Mouse (Mus musculus): ENCODE measurements around the gene Akap5. TPM values are rescaled to one million over a fixed set of nuclear protein-coding genes. Genes with fewer than 3 reads are reported as not detected.

The Akap5 gene
- polyA plus RNA-seq, 1 experiment from 2014 or later, result 2.5 TPM

DNA sequence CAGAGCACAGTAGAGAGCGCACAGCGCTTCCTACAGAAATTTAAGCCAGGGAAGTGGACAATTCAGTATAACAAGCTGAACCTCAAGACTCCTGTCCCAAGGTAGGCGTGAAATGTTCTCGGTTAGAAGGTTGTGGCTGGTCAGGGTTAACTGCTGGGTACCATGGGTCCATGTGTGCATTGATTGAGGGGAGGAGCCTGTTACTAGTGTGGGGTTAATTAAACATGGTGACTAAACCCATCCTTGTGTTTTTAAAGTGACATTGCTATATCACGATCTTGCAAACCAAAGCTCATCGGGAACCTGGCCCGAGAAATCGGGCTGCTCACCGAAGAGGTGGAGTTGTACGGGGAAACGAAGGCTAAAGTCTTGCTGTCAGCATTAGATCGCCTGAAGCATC lies 35.3 kb upstream of the Akap5 start:
- Histone ChIP-seq H3K27ac (ENCODE audit: low read length) (no peak overlapping the region), H3K4me3 (ENCODE audit: low read length) (no peak overlapping the region), H3K4me2 (ENCODE audit: low read depth, low read length) (no peak overlapping the region), H3K36me3 (ENCODE audit: control insufficient read depth, insufficient read depth) (peaks cover 35% of the 10 kb centered on the region), H3K9me3 (replicated peaks; ENCODE audit: control insufficient read depth, low read length) (no peaks in the 10 kb centered on the region), H3K9ac (ENCODE audit: low read length) (no peak overlapping the region), H3K4me1 (ENCODE audit: control insufficient read depth, insufficient read depth, low read length) (no peaks in the 10 kb centered on the region), H3K27me3 (ENCODE audit: control insufficient read depth, insufficient read depth, low read length) (no peaks in the 10 kb centered on the region)
- no peak for ATAC-seq (replicated peaks; ENCODE audit: extremely low read depth, insufficient read depth, low FRiP score)
- 96% methylated on average over 12 of the region's 12 CpGs for WGBS

DNA sequence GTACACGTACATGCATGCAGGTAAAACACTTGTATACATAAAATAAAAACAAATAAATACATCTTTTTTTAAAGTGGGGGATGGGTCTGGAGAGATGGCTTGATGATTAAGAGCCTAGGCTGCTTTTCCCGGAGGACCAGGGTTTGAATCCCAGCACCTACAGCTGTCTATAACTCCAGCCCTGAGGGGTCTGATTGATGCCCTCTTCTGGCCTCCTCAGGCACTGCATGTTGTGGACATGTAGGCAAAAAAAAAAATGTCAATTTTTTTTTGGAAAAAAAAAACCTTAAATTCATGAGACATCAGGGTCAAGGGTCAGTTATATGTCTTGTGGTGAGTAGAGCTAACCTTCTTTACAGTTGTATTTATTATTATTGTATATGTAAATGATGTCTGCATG lies 34.4 kb upstream of the Akap5 start:
- H3K9ac ChIP-seq (ENCODE audit: low read length), result no peak overlapping the region
- H3K36me3 ChIP-seq (ENCODE audit: control insufficient read depth, insufficient read depth), result peaks cover 39% of the 10 kb centered on the region
- ATAC-seq (replicated peaks; ENCODE audit: extremely low read depth, insufficient read depth, low FRiP score), result no peak
- no peaks in the 10 kb centered on the region for H3K27me3 ChIP-seq (ENCODE audit: control insufficient read depth, insufficient read depth, low read length)
- H3K4me2 ChIP-seq (ENCODE audit: low read depth, low read length), result no peak overlapping the region
- no peak overlapping the region for H3K4me3 ChIP-seq (ENCODE audit: low read length)
- no peaks in the 10 kb centered on the region for H3K9me3 ChIP-seq (replicated peaks; ENCODE audit: control insufficient read depth, low read length)
- H3K27ac ChIP-seq (ENCODE audit: low read length), result no peak overlapping the region
- WGBS, result 92% methylated on average over 2 of the region's 2 CpGs
- H3K4me1 ChIP-seq (ENCODE audit: control insufficient read depth, insufficient read depth, low read length), result no peaks in the 10 kb centered on the region

DNA sequence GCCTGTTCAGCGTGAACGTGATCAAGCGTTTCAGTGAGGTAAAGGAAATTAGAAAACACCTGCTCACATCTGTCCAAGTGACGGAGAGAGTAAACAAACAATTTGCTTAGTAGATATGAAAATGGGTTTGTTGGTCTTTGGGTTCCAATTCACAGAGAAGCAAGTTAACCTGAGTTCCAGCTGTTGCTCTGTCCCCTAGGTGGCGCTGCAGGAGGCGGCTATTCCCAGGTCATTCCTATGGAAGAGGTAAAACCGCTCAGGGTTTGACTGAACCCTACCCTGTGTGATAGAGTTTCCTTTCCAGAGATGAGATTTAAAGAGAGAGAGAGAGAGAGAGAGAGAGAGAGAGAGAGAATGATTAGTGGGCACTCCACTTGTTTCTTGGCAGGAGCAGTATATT lies 31.5 kb upstream of the Akap5 start:
- no peaks in the 10 kb centered on the region for H3K9me3 ChIP-seq (replicated peaks; ENCODE audit: control insufficient read depth, low read length)
- H3K4me1 ChIP-seq (ENCODE audit: control insufficient read depth, insufficient read depth, low read length), result no peaks in the 10 kb centered on the region
- no peak overlapping the region for H3K9ac ChIP-seq (ENCODE audit: low read length)
- H3K36me3 ChIP-seq (ENCODE audit: control insufficient read depth, insufficient read depth), result peaks cover 52% of the 10 kb centered on the region
- H3K4me3 ChIP-seq (ENCODE audit: low read length), result no peak overlapping the region
- ATAC-seq (replicated peaks; ENCODE audit: extremely low read depth, insufficient read depth, low FRiP score), result no peak
- no peaks in the 10 kb centered on the region for H3K27me3 ChIP-seq (ENCODE audit: control insufficient read depth, insufficient read depth, low read length)
- 46% methylated on average over 7 of the region's 7 CpGs for WGBS
- no peak overlapping the region for H3K27ac ChIP-seq (ENCODE audit: low read length)
- no peak overlapping the region for H3K4me2 ChIP-seq (ENCODE audit: low read depth, low read length)

DNA sequence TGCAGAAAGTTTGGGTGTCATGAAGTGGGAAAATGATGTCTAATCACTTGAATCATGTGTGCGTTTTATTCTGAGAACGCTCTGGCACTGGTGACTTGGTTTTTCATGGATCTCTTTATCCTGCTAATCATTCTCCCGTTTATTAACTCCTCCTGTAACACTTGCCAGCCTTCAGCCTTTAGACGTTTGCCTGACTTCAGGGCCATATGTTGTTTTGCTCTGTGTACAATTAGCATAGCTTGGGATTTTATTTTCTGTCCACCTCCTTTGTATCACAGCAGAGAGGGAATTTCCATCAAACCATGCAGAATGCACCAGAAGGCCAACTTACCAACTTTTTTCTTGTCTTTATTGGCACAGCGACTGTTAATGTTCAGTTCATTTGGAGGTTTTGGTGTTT lies 26.9 kb upstream of the Akap5 start:
- WGBS, result 88% methylated on average over 5 of the region's 5 CpGs
- Histone ChIP-seq H3K4me3 (ENCODE audit: low read length) (no peak overlapping the region), H3K9ac (ENCODE audit: low read length) (no peak overlapping the region), H3K4me1 (ENCODE audit: control insufficient read depth, insufficient read depth, low read length) (no peaks in the 10 kb centered on the region), H3K9me3 (replicated peaks; ENCODE audit: control insufficient read depth, low read length) (no peaks in the 10 kb centered on the region), H3K27ac (ENCODE audit: low read length) (no peak overlapping the region), H3K4me2 (ENCODE audit: low read depth, low read length) (no peak overlapping the region), H3K36me3 (ENCODE audit: control insufficient read depth, insufficient read depth) (peaks cover 30% of the 10 kb centered on the region), H3K27me3 (ENCODE audit: control insufficient read depth, insufficient read depth, low read length) (no peaks in the 10 kb centered on the region)
- ATAC-seq (replicated peaks; ENCODE audit: extremely low read depth, insufficient read depth, low FRiP score), result no peak

DNA sequence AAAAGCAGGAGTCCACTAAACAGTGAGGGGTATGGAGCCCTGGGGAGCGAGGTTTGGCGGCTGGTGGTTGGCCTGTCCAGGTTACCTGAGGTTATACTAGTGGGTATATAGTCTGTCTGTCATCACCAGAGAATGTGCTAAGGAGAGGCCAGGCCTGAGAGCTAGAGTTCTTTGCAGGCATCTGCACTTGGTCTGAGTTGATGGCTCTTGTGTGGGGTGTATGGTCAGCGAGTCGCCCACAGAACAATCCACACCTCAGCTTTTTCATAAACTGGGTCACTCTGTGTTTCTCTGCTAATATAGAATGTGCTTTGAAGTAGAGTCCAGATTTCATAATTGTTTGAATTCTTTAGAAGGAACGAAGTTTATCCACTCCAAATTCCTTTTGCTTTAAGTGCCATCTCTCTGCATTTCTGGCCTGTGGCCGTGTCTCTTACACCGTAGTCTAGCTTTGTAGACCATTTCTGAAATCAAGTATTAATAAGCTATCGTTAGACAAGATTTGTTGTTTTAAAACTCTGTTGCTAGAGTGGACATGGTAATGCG lies 25.3 kb upstream of the Akap5 start:
- H3K36me3 ChIP-seq (ENCODE audit: control insufficient read depth, insufficient read depth), result peaks cover 22% of the 10 kb centered on the region
- no peaks in the 10 kb centered on the region for H3K4me1 ChIP-seq (ENCODE audit: control insufficient read depth, insufficient read depth, low read length)
- no peak overlapping the region for H3K4me2 ChIP-seq (ENCODE audit: low read depth, low read length)
- H3K9me3 ChIP-seq (replicated peaks; ENCODE audit: control insufficient read depth, low read length), result no peaks in the 10 kb centered on the region
- no peak overlapping the region for H3K9ac ChIP-seq (ENCODE audit: low read length)
- no peak overlapping the region for H3K27ac ChIP-seq (ENCODE audit: low read length)
- H3K4me3 ChIP-seq (ENCODE audit: low read length), result no peak overlapping the region
- no peak for ATAC-seq (replicated peaks; ENCODE audit: extremely low read depth, insufficient read depth, low FRiP score)
- no peaks in the 10 kb centered on the region for H3K27me3 ChIP-seq (ENCODE audit: control insufficient read depth, insufficient read depth, low read length)
- 78% methylated on average over 9 of the region's 9 CpGs for WGBS

DNA sequence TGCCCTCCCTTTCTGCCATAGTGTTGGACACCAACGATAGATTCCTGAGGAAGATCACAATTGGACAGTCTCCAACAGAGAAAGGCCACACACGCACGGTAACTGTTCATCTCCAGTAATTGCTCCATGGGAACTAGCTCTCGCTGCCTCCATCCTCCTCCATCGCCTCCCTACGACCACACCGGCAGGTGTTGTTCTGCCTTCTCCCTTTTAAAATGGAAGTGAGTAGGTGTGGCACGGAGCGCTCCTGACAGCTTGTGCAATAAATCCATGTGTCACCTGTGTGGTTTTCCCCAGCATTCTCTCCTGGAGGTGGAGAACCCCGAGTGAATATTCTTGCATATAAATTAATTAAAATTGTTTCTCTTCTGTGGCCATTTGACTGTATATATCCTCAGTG lies 24.3 kb upstream of the Akap5 start:
- H3K4me2 ChIP-seq (ENCODE audit: low read depth, low read length), result no peak overlapping the region
- H3K36me3 ChIP-seq (ENCODE audit: control insufficient read depth, insufficient read depth), result peaks cover 18% of the 10 kb centered on the region
- H3K4me3 ChIP-seq (ENCODE audit: low read length), result no peak overlapping the region
- no peak overlapping the region for H3K27ac ChIP-seq (ENCODE audit: low read length)
- no peaks in the 10 kb centered on the region for H3K9me3 ChIP-seq (replicated peaks; ENCODE audit: control insufficient read depth, low read length)
- no peaks in the 10 kb centered on the region for H3K27me3 ChIP-seq (ENCODE audit: control insufficient read depth, insufficient read depth, low read length)
- no peak overlapping the region for H3K9ac ChIP-seq (ENCODE audit: low read length)
- no peaks in the 10 kb centered on the region for H3K4me1 ChIP-seq (ENCODE audit: control insufficient read depth, insufficient read depth, low read length)
- ATAC-seq (replicated peaks; ENCODE audit: extremely low read depth, insufficient read depth, low FRiP score), result no peak
- WGBS, result 83% methylated on average over 10 of the region's 10 CpGs

DNA sequence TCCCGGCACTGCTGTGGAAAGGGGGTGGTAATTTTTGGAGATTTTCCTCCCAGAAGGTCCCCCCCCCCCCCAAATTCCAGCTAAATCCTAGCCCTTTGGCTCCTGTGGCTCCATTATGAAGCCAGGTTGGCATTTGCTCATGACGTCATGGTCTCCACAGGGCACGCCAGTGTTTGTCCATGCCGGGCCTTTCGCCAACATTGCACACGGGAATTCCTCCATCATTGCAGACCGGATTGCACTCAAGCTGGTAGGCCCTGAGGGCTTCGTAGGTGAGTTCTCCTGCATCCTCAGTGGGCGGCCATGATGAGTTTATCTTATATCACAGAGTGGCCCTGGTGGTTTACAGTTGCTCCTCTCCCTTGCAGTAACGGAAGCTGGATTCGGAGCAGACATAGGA lies 21.2 kb upstream of the Akap5 start:
- no peaks in the 10 kb centered on the region for H3K27me3 ChIP-seq (ENCODE audit: control insufficient read depth, insufficient read depth, low read length)
- no peak overlapping the region for H3K4me3 ChIP-seq (ENCODE audit: low read length)
- H3K9me3 ChIP-seq (replicated peaks; ENCODE audit: control insufficient read depth, low read length), result no peaks in the 10 kb centered on the region
- no peak for ATAC-seq (replicated peaks; ENCODE audit: extremely low read depth, insufficient read depth, low FRiP score)
- H3K36me3 ChIP-seq (ENCODE audit: control insufficient read depth, insufficient read depth), result peaks cover 6% of the 10 kb centered on the region
- H3K27ac ChIP-seq (ENCODE audit: low read length), result no peak overlapping the region
- peaks cover 17% of the 10 kb centered on the region for H3K4me1 ChIP-seq (ENCODE audit: control insufficient read depth, insufficient read depth, low read length)
- H3K4me2 ChIP-seq (ENCODE audit: low read depth, low read length), result no peak overlapping the region
- H3K9ac ChIP-seq (ENCODE audit: low read length), result no peak overlapping the region
- 81% methylated on average over 11 of the region's 11 CpGs for WGBS

DNA sequence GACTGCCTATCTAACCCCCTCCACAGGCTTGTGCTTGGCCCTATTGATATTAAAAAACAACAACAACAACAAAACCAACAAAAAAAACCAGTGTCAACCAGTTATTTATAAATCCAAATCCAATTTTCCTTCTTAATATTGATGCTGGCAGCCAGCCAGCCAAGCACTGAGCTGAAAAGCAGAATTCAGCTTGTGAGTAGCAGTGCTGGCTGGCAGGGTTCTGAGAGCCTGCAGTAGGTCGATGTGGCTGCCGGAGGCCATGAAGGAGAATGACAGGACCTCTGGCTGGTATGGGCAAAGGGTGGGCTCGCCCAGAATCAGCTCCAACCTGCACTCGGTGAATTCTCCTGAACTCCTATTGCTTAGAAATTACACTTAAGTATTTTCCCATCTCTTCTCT lies 20.5 kb upstream of the Akap5 start:
- ATAC-seq (replicated peaks; ENCODE audit: extremely low read depth, insufficient read depth, low FRiP score), result no peak
- Histone ChIP-seq H3K9ac (ENCODE audit: low read length) (no peak overlapping the region), H3K4me2 (ENCODE audit: low read depth, low read length) (no peak overlapping the region), H3K9me3 (replicated peaks; ENCODE audit: control insufficient read depth, low read length) (no peaks in the 10 kb centered on the region), H3K27ac (ENCODE audit: low read length) (no peak overlapping the region), H3K4me1 (ENCODE audit: control insufficient read depth, insufficient read depth, low read length) (peaks cover 18% of the 10 kb centered on the region), H3K36me3 (ENCODE audit: control insufficient read depth, insufficient read depth) (peaks cover 8% of the 10 kb centered on the region), H3K27me3 (ENCODE audit: control insufficient read depth, insufficient read depth, low read length) (no peaks in the 10 kb centered on the region), H3K4me3 (ENCODE audit: low read length) (no peak overlapping the region)
- WGBS, result 59% methylated on average over 4 of the region's 4 CpGs

DNA sequence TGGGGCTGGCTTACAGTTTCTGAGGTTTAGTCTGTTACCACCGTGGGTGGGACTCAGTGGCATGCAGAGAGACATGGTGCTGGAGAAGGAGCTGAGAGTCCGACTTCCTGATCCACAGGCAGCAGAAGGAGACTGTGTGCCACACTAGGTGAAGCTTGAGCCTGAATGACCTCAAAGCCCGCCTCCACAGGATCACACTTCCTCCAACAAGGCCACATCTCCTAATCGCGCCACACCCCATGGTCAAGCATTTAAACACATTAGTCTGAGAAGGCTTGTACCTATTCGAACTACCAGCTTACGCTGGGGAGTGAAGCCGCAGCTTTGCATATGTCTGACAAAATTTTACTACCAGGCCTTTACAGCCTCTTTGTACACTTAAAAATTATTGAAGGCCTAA lies 19.6 kb upstream of the Akap5 start:
- no peak for ATAC-seq (replicated peaks; ENCODE audit: extremely low read depth, insufficient read depth, low FRiP score)
- H3K4me3 ChIP-seq (ENCODE audit: low read length), result no peak overlapping the region
- H3K9me3 ChIP-seq (replicated peaks; ENCODE audit: control insufficient read depth, low read length), result no peaks in the 10 kb centered on the region
- H3K36me3 ChIP-seq (ENCODE audit: control insufficient read depth, insufficient read depth), result peaks cover 9% of the 10 kb centered on the region
- no peak overlapping the region for H3K27ac ChIP-seq (ENCODE audit: low read length)
- 89% methylated on average over 8 of the region's 8 CpGs for WGBS
- no peak overlapping the region for H3K9ac ChIP-seq (ENCODE audit: low read length)
- no peaks in the 10 kb centered on the region for H3K27me3 ChIP-seq (ENCODE audit: control insufficient read depth, insufficient read depth, low read length)
- peaks cover 18% of the 10 kb centered on the region for H3K4me1 ChIP-seq (ENCODE audit: control insufficient read depth, insufficient read depth, low read length)
- H3K4me2 ChIP-seq (ENCODE audit: low read depth, low read length), result no peak overlapping the region

All from heart, embryonic 16.5 days (tissue).